Mouse (Mus musculus) liver, adult (tissue): ENCODE measurements around the gene Ppm1k.
A peak's percentile ranks its signal among the peaks of the same experiment; 100 is the strongest.

ENCODE experiments used
- GATA4 ChIP-seq: IDR thresholded peaks from 2 replicates; pipeline ENCODE4 v1.6.1; 2014; ENCODE audit warnings: mild to moderate bottlenecking, low read length; ENCODE audit not compliant: insufficient replicate concordance

Ppm1k gene

DNA sequence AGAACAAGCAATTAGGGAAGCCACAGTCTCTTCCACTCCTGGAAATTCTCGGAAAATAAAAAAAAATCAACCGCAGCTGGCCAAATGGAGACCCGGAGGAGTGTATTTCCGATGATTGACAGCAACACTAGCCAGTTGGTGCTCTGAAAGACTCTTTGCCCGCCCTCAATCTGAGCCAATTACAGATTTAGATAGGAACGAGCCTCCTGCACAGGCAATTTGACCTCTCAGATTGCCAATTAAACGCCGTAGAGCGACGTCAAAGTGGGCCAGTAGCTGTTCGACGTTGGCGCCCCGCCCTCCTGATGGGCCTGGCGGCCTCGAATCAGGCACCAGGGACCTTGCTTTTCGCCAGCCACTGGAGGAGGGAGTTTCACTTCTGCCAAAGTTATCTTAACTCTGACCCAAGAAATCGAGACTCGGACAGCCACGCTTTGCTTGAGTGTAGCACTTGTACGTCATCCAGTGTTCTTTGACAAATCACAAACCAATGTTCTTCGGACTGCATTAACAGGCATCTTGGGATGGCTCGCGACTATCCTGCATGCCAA, at the start of gene Ppm1k:
Gene Ppm1k (minus strand): TSS at position 83 of the 551 bp plus-strand sequence.
- peak; percentile 86 for TF ChIP-seq GATA4

DNA sequence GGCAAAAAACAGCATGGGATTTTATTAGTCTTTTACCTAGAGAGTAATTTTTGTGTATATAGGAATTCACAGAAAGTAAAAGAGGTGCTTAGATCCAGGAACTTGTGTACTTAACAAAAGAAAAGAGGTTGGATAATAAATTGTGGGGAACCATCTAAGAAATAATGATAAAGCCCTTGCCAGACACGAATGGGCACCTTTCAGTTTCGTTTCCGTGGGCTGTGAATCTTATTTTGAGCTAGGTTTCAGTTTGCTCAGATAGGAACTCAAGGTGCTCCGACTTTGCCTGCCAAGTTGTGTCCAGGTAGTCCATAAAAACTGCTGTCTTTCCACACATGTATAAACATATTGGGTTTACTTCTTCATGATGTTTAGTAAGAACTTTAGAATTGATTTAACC, 47.1 kb upstream of the Ppm1k start:
- no peak for TF ChIP-seq GATA4

- TF ChIP-seq GATA4: no peak
Measured at GRCm38 (mm10) chr6:57581595-57581994, 46.3 kb upstream of the Ppm1k start.

GRCm38 (mm10) chr6:57580881-57581548, 45.7 kb upstream of the Ppm1k start, which contains the start of gene Herc6:
Gene Herc6, plus strand, starts transcription at chr6:57581000.
- TF ChIP-seq GATA4: no peak

- TF ChIP-seq GATA4: no peak
Measured at GRCm38 (mm10) chr6:57571587-57571986, 36.3 kb upstream of the Ppm1k start.

GRCm38 (mm10) chr6:57570170-57570974, 35.1 kb upstream of the Ppm1k start:
- TF ChIP-seq GATA4: no peak

DNA sequence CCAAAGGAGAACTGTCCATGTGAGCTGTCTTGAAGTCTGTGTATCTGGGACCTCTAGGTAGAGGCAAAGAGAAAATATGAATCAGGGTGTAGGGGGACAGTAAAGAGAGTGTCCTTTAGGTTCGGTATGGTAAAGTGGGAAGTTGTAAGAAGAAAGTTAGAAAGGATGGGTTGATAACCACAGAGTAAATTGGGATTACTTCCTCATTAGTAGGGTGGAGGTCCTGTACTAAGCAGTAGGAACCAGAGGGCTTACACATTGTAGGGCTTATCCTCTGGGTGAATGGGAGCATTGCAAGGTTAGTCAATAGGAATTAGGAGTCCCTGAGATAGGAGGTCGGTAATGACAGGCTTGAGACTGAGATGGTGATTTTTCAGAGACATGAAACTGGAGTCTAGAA, 32.4 kb upstream of the Ppm1k start:
- TF ChIP-seq GATA4: no peak

DNA sequence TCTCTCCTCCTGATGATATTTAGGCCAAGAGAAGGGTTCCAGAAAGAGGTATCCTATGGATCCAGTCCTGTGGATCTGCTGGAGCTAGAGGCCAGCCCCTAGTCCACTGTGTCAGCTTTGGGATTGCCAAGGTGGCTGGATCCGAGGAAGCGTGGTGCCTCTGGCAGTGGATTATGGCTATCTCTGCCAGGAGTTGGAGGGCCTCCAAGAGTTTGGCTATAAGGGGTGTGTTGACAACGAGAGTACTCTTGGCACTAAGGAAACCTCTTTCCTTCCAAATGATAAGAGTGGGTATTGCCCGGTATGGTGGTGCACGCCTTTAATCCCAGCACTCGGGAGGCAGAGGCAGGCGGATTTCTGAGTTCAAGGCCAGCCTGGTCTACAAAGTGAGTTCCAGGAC, 30.2 kb upstream of the Ppm1k start:
- TF ChIP-seq GATA4: no peak

GRCm38 (mm10) chr6:57563454-57563853, 28.2 kb upstream of the Ppm1k start:
- TF ChIP-seq GATA4: no peak

DNA sequence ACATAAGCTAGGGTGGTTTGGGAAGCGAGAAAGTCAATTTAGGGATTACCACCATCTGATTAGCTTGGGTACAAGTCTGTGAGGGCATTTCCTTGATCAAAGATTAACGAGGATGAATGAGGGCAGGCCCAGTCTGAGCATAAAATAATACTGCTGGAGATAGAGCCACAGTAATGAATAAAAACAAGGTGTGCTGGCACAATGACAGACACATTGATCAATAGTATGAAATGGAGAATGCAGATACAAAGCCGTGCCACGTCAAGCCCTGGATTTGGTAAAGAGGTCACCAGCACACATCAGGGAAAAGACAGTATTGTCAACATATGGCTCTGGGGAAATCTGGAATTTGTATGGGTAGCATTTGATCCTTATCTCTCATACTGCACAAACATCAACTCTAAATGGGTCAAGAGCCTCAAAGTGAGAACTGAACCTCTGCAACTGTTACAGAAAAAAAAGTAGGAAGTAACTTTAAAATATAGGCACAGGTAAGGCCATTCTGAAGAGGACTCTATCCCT, 22.6 kb upstream of the Ppm1k start:
- peak; percentile 57; the same call in 1 of the 2 replicates for TF ChIP-seq GATA4

GRCm38 (mm10) chr6:57551211-57551796, 16.0 kb upstream of the Ppm1k start:
- no peak for TF ChIP-seq GATA4

DNA sequence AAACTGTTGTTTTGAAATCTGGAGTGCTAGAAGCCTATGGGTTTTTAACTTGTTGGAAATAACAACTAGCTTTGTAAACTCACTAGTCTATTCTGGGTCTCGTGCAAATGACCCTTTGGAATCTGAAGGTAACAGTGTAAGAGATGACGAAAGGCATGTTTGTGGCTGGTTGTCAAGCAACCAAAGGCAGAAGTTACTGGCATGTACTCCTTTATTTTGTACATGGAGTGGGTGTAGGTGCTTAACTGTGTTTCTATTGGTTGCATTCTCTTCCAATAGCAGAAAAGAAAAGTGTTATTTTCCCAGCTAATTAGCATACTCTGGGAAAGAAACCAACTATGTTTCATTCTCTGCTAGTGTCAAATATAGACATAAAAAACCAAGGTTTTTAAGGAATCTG, 9.6 kb upstream of the Ppm1k start:
- TF ChIP-seq GATA4: no peak

DNA sequence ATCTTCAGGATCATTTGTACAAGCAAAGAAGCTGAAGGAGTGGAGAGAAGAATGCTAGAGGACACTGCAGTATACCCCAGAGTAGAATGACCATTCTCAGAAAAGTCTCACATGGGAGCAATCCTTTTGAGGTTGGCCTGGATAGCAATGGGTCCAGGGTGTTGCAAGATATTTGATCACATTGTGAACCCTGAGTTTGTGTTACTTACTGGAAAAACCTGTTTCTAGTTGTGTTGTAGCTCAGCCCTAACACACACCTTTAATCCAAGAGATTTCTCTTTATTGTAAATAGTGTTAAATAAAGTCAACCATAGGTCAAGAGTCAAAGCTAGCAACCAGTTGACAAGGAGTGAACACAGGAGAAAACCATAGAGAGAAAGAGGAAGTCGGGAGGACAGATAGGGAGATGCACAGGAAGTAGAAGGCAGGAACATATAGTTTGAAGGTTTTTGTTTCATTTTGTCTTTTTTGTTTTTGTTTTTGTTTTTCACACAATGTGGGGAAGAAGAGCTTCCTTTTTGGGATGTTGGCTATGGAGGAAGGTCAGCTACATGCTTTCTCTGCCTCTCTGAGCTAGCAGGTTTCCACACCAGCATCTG, 6.6 kb upstream of the Ppm1k start:
- no peak for TF ChIP-seq GATA4

- TF ChIP-seq GATA4: no peak
Measured at GRCm38 (mm10) chr6:57540950-57541498, 5.8 kb upstream of the Ppm1k start.

DNA sequence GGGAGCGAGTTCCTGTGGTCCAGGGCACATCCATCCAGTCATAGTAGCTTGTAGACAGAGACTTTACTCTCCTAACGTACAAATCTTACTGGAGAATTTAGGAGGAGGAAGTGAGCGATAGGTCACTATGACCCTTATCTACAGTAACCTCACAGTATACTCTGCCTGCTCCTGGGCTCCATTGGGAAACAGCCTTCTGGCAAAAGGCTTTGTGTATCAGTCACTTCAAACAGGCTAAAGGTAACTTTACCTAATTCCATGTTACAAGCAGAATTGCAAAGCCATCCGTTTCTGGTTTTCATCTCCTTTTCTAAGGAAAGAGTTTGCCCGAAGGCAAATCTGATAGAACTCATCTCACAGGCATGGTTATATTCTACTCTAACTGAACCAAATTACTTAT, 2.6 kb upstream of the Ppm1k start:
- no peak; the same call in 1 of the 2 replicates for TF ChIP-seq GATA4
